Mouse (Mus musculus): ENCODE measurements at regions not wholly inside any gene's neighbourhood (a gene's known extent, or its start where the extent isn't known, plus 50 kb on each side); places are given as distances from the start of the nearest gene placed in this dataset.

GRCm38 (mm10) chr2:51321676-51322075 lies 172.8 kb upstream of the Rnd3 start:
- Histone ChIP-seq H3K79me3 (ENCODE audit: low read depth) (no peaks in the 10 kb centered on the region), H3ac (ENCODE audit: control insufficient read depth, insufficient read length, low read depth) (no peak overlapping the region), H3K27me3 (ENCODE audit: control insufficient read depth, insufficient read depth, insufficient read length) (no peaks in the 10 kb centered on the region), H3K79me2 (ENCODE audit: control insufficient read depth, insufficient read depth) (no peaks in the 10 kb centered on the region), H3K36me3 (ENCODE audit: control insufficient read depth, insufficient read depth) (no peaks in the 10 kb centered on the region), H3K4me3 (ENCODE audit: insufficient read depth, poor library complexity, severe bottlenecking) (no peak overlapping the region)
- no peak for TF ChIP-seq CTCF (IDR thresholded peaks at IDR 0.05; ENCODE audit: control insufficient read depth, insufficient read depth, insufficient read length)
- TF ChIP-seq MAX (IDR thresholded peaks at IDR 0.05), result no peak
- no peak for TF ChIP-seq MYOD1 (IDR thresholded peaks at IDR 0.05; ENCODE audit: control insufficient read depth, insufficient read length, low read depth)
- TF ChIP-seq FOSL1 (IDR thresholded peaks at IDR 0.05; ENCODE audit: insufficient read depth, low read length, poor library complexity, severe bottlenecking), result no peak
- TF ChIP-seq USF1 (IDR thresholded peaks at IDR 0.05; ENCODE audit: low read depth), result no peak
- TF ChIP-seq CEBPB (IDR thresholded peaks at IDR 0.05; ENCODE audit: low read depth), result no peak
- no peak for TF ChIP-seq MYOG (IDR thresholded peaks at IDR 0.05; ENCODE audit: control insufficient read depth, extremely low read depth, insufficient read length)

- Histone ChIP-seq H3K79me2 (ENCODE audit: control insufficient read depth, insufficient read depth) (no peaks in the 10 kb centered on the region), H3K27me3 (ENCODE audit: control insufficient read depth, insufficient read depth, insufficient read length) (no peaks in the 10 kb centered on the region), H3K36me3 (ENCODE audit: control insufficient read depth, insufficient read depth) (no peaks in the 10 kb centered on the region), H3ac (ENCODE audit: control insufficient read depth, insufficient read length, low read depth) (no peak overlapping the region), H3K79me3 (ENCODE audit: low read depth) (no peaks in the 10 kb centered on the region), H3K4me3 (ENCODE audit: insufficient read depth, poor library complexity, severe bottlenecking) (no peak overlapping the region)
- no peak for TF ChIP-seq FOSL1 (IDR thresholded peaks at IDR 0.05; ENCODE audit: insufficient read depth, low read length, poor library complexity, severe bottlenecking)
- no peak for TF ChIP-seq CTCF (IDR thresholded peaks at IDR 0.05; ENCODE audit: control insufficient read depth, insufficient read depth, insufficient read length)
- no peak for TF ChIP-seq MYOD1 (IDR thresholded peaks at IDR 0.05; ENCODE audit: control insufficient read depth, insufficient read length, low read depth)
- no peak for TF ChIP-seq MYOG (IDR thresholded peaks at IDR 0.05; ENCODE audit: control insufficient read depth, extremely low read depth, insufficient read length)
- no peak for TF ChIP-seq MAX (IDR thresholded peaks at IDR 0.05)
- TF ChIP-seq USF1 (IDR thresholded peaks at IDR 0.05; ENCODE audit: low read depth), result no peak
- TF ChIP-seq CEBPB (IDR thresholded peaks at IDR 0.05; ENCODE audit: low read depth), result no peak
Observed at GRCm38 (mm10) chr2:51316452-51316851, 167.5 kb upstream of the Rnd3 start.

- H3K4me3 ChIP-seq (ENCODE audit: insufficient read depth, poor library complexity, severe bottlenecking), result no peak overlapping the region
- H3K79me2 ChIP-seq (ENCODE audit: control insufficient read depth, insufficient read depth), result no peaks in the 10 kb centered on the region
- no peaks in the 10 kb centered on the region for H3K27me3 ChIP-seq (ENCODE audit: control insufficient read depth, insufficient read depth, insufficient read length)
- H3ac ChIP-seq (ENCODE audit: control insufficient read depth, insufficient read length, low read depth), result no peak overlapping the region
- H3K36me3 ChIP-seq (ENCODE audit: control insufficient read depth, insufficient read depth), result no peaks in the 10 kb centered on the region
- TF ChIP-seq MAX (IDR thresholded peaks at IDR 0.05) (no peak), FOSL1 (IDR thresholded peaks at IDR 0.05; ENCODE audit: insufficient read depth, low read length, poor library complexity, severe bottlenecking) (no peak), USF1 (IDR thresholded peaks at IDR 0.05; ENCODE audit: low read depth) (no peak), MYOD1 (IDR thresholded peaks at IDR 0.05; ENCODE audit: control insufficient read depth, insufficient read length, low read depth) (no peak), MYOG (IDR thresholded peaks at IDR 0.05; ENCODE audit: control insufficient read depth, extremely low read depth, insufficient read length) (no peak), CEBPB (IDR thresholded peaks at IDR 0.05; ENCODE audit: low read depth) (no peak), CTCF (IDR thresholded peaks at IDR 0.05; ENCODE audit: control insufficient read depth, insufficient read depth, insufficient read length) (no peak)
- no peaks in the 10 kb centered on the region for H3K79me3 ChIP-seq (ENCODE audit: low read depth)
Observed at GRCm38 (mm10) chr2:51313414-51313813, 164.5 kb upstream of the Rnd3 start.

- Histone ChIP-seq H3K79me3 (ENCODE audit: low read depth) (no peaks in the 10 kb centered on the region), H3K36me3 (ENCODE audit: control insufficient read depth, insufficient read depth) (no peaks in the 10 kb centered on the region), H3K79me2 (ENCODE audit: control insufficient read depth, insufficient read depth) (no peaks in the 10 kb centered on the region), H3K27me3 (ENCODE audit: control insufficient read depth, insufficient read depth, insufficient read length) (no peaks in the 10 kb centered on the region), H3K4me3 (ENCODE audit: insufficient read depth, poor library complexity, severe bottlenecking) (no peak overlapping the region), H3ac (ENCODE audit: control insufficient read depth, insufficient read length, low read depth) (no peak overlapping the region)
- no peak for TF ChIP-seq MYOG (IDR thresholded peaks at IDR 0.05; ENCODE audit: control insufficient read depth, extremely low read depth, insufficient read length)
- no peak for TF ChIP-seq USF1 (IDR thresholded peaks at IDR 0.05; ENCODE audit: low read depth)
- TF ChIP-seq MYOD1 (IDR thresholded peaks at IDR 0.05; ENCODE audit: control insufficient read depth, insufficient read length, low read depth), result no peak
- TF ChIP-seq MAX (IDR thresholded peaks at IDR 0.05), result no peak
- TF ChIP-seq CEBPB (IDR thresholded peaks at IDR 0.05; ENCODE audit: low read depth), result no peak
- TF ChIP-seq FOSL1 (IDR thresholded peaks at IDR 0.05; ENCODE audit: insufficient read depth, low read length, poor library complexity, severe bottlenecking), result no peak
- TF ChIP-seq CTCF (IDR thresholded peaks at IDR 0.05; ENCODE audit: control insufficient read depth, insufficient read depth, insufficient read length), result no peak
Observed at GRCm38 (mm10) chr2:51306257-51306656, 157.3 kb upstream of the Rnd3 start.

- Histone ChIP-seq H3K27me3 (ENCODE audit: control insufficient read depth, insufficient read depth, insufficient read length) (no peaks in the 10 kb centered on the region), H3K4me3 (ENCODE audit: insufficient read depth, poor library complexity, severe bottlenecking) (no peak overlapping the region), H3K79me2 (ENCODE audit: control insufficient read depth, insufficient read depth) (no peaks in the 10 kb centered on the region), H3ac (ENCODE audit: control insufficient read depth, insufficient read length, low read depth) (no peak overlapping the region), H3K36me3 (ENCODE audit: control insufficient read depth, insufficient read depth) (no peaks in the 10 kb centered on the region), H3K79me3 (ENCODE audit: low read depth) (no peaks in the 10 kb centered on the region)
- TF ChIP-seq MAX (IDR thresholded peaks at IDR 0.05), result peak; percentile 34
- TF ChIP-seq MYOD1 (IDR thresholded peaks at IDR 0.05; ENCODE audit: control insufficient read depth, insufficient read length, low read depth), result no peak
- no peak for TF ChIP-seq MYOG (IDR thresholded peaks at IDR 0.05; ENCODE audit: control insufficient read depth, extremely low read depth, insufficient read length)
- TF ChIP-seq CTCF (IDR thresholded peaks at IDR 0.05; ENCODE audit: control insufficient read depth, insufficient read depth, insufficient read length), result no peak
Observed at GRCm38 (mm10) chr2:51305411-51305810, 156.5 kb upstream of the Rnd3 start.

- H3K79me2 ChIP-seq (ENCODE audit: control insufficient read depth, insufficient read depth), result no peaks in the 10 kb centered on the region
- no peaks in the 10 kb centered on the region for H3K27me3 ChIP-seq (ENCODE audit: control insufficient read depth, insufficient read depth, insufficient read length)
- no peak overlapping the region for H3K4me3 ChIP-seq (ENCODE audit: insufficient read depth, poor library complexity, severe bottlenecking)
- H3K79me3 ChIP-seq (ENCODE audit: low read depth), result no peaks in the 10 kb centered on the region
- no peak for TF ChIP-seq USF1 (IDR thresholded peaks at IDR 0.05; ENCODE audit: low read depth)
- TF ChIP-seq CEBPB (IDR thresholded peaks at IDR 0.05; ENCODE audit: low read depth), result peak; percentile 49
- TF ChIP-seq MYOG (IDR thresholded peaks at IDR 0.05; ENCODE audit: control insufficient read depth, extremely low read depth, insufficient read length), result no peak
- no peak for TF ChIP-seq MAX (IDR thresholded peaks at IDR 0.05)
- TF ChIP-seq CTCF (IDR thresholded peaks at IDR 0.05; ENCODE audit: control insufficient read depth, insufficient read depth, insufficient read length), result no peak
- no peak overlapping the region for H3ac ChIP-seq (ENCODE audit: control insufficient read depth, insufficient read length, low read depth)
- no peaks in the 10 kb centered on the region for H3K36me3 ChIP-seq (ENCODE audit: control insufficient read depth, insufficient read depth)
Observed at GRCm38 (mm10) chr2:51304694-51305093, 155.8 kb upstream of the Rnd3 start.

Data from C2C12 (cell line).